Mouse (Mus musculus) cerebellum, adult (tissue): ENCODE data around the gene Esp3.
"Not testable (repeated sequence)": the region's sequence is repeated elsewhere in the genome, so short reads cannot be mapped to it uniquely, and the experiment has no call there.

Experiments used
- ATAC-seq: cut with Nextera tagmentation; 2 replicates; pipeline ENCODE4 v1.9.2; 2017; ENCODE audit warnings: mild to moderate bottlenecking, moderate library complexity, mixed read lengths; ENCODE audit not compliant: insufficient number of reproducible peaks, low FRiP score, low TSS enrichment

The Esp3 gene

DNA sequence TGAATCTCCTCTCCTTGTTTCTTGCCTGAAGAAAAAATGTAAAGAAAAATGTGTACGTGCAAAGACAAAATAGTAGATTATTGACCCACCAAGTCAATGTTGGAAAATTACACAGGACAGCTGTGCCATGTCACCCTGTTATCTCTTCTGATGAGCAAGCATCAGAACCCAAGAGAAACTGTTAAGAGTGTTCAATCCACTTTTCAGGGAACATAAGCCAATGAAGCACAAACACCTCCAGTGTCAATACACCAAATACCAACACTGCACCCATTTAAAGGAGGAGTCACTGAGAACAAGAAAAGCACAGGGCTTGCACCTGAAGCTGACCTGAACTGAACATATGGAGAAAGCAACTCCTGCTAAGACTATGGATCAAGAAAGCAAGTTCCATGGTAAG is at the start of gene Esp3:
Gene Esp3, plus strand, starts transcription at position 301 of the 400 bp plus-strand sequence.
- ATAC-seq: not testable (repeated sequence)

DNA sequence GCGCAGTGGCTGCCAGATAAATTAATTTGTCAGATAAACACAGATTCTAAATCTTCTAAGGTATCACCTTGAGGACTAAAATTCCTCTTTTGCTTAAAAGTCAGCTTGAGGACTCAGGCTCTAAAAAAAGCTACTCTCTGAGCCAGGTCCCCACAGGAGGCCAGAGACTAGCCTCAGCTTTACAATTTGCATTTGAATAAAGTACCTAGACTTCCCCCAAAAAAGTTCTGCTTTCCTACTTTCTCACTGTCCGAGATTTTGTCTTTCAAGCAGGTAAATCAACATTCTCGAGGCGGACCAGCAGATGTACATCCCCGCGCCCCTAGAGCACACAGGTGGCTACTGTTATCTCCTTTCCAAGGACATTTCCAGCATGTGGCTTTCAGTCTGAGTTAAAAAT is 48.0 kb upstream of the Esp3 start:
- not testable (repeated sequence) for ATAC-seq

DNA sequence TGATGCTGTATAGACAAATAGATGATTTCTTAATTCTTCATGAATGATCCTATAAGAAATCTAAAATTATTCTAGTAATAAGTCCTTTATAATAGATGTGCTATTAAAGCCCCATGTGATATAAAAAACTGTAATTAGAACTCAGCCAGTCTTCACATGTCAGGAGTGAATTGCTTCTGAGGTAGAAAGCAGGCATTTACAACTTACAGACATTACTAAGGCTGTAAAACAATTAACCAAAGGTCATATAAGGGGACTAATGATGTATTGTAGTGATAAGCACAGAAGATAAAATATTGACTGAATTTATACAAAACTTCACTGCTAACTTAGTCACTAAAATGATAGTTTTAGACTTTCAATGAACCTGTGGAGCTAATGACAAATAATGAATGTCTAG is 40.6 kb upstream of the Esp3 start:
- no peak for ATAC-seq

DNA sequence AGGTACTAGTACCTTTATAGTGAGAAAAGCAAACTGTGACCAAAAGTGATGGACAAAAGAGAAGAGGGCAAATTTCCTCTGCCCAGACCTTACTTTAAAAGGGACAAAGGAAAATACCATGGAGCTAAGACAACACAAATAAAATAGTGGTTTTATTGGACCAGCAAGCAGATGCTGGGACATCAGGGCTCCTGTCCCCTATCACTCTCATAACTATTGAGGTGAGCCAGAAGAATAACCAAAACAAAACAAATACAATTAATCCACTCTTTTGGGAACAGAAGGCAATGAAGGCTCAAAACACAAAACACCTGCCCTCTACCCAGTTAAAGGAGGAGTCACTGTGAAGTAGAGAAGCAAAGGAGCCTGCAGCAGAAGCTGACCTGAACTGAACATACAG is 33.6 kb upstream of the Esp3 start, which contains the start of gene Esp4:
Gene Esp4, plus strand, starts transcription at position 301 of the 400 bp plus-strand sequence.
- ATAC-seq: no peak

- not testable (repeated sequence) for ATAC-seq
Observed at GRCm38 (mm10) chr17:40662118-40662679, 30.3 kb downstream of the Esp3 start.

GRCm38 (mm10) chr17:40663161-40663811 is 31.4 kb downstream of the Esp3 start:
- not testable (repeated sequence) for ATAC-seq
